Mouse (Mus musculus) myocyte (in vitro differentiated cells): ENCODE measurements at regions not wholly inside any gene's neighbourhood (a gene's known extent, or its start where the extent isn't known, plus 50 kb on each side); places are given as distances from the start of the nearest gene placed in this dataset.

Experiments
- CEBPB ChIP-seq: IDR thresholded peaks from 2 replicates; pipeline ENCODE4 v1.6.1; 2011; ENCODE audit warnings: mild to moderate bottlenecking, moderate library complexity; ENCODE audit not compliant: poor library complexity, insufficient read depth, severe bottlenecking
- MAX ChIP-seq: IDR thresholded peaks from one replicate; pipeline ENCODE4 v1.6.1; 2011; ENCODE audit warnings: low read depth, mild to moderate bottlenecking, control low read depth
- MYOD1 ChIP-seq, 3 experiments: IDR thresholded peaks; one replicate each; pipeline ENCODE4 v1.6.1; 2011; ENCODE audit warnings: control low read depth in 2 of 3, low read depth in 2 of 3, mild to moderate bottlenecking in 2 of 3, moderate library complexity in 1 of 3; ENCODE audit not compliant: insufficient read length in 2 of 3, control insufficient read depth in 1 of 3
- MYOG ChIP-seq, 3 experiments: IDR thresholded peaks; one replicate each; pipeline ENCODE4 v1.6.1; 2011; ENCODE audit warnings: control low read depth in 2 of 3, low read depth in 2 of 3, mild to moderate bottlenecking in 2 of 3; ENCODE audit not compliant: insufficient read length in 2 of 3, control insufficient read depth in 1 of 3, insufficient read depth in 1 of 3
- POLR2A ChIP-seq: IDR thresholded peaks from one replicate; pipeline ENCODE4 v1.6.1; 2011; ENCODE audit warnings: low read depth, mild to moderate bottlenecking, control low read depth, moderate library complexity; ENCODE audit not compliant: insufficient read length
- POLR2AphosphoS2 ChIP-seq: IDR thresholded peaks from one replicate; pipeline ENCODE4 v1.6.1; 2011; ENCODE audit warnings: low read depth, control low read depth; ENCODE audit not compliant: insufficient read length
- TCF12 ChIP-seq: IDR thresholded peaks from one replicate; pipeline ENCODE4 v1.6.1; 2011; ENCODE audit warnings: mild to moderate bottlenecking, control low read depth; ENCODE audit not compliant: poor library complexity, insufficient read depth, severe bottlenecking
- USF1 ChIP-seq: IDR thresholded peaks from one replicate; pipeline ENCODE4 v1.6.1; 2011; ENCODE audit warnings: low read depth, mild to moderate bottlenecking, control low read depth, moderate library complexity

DNA sequence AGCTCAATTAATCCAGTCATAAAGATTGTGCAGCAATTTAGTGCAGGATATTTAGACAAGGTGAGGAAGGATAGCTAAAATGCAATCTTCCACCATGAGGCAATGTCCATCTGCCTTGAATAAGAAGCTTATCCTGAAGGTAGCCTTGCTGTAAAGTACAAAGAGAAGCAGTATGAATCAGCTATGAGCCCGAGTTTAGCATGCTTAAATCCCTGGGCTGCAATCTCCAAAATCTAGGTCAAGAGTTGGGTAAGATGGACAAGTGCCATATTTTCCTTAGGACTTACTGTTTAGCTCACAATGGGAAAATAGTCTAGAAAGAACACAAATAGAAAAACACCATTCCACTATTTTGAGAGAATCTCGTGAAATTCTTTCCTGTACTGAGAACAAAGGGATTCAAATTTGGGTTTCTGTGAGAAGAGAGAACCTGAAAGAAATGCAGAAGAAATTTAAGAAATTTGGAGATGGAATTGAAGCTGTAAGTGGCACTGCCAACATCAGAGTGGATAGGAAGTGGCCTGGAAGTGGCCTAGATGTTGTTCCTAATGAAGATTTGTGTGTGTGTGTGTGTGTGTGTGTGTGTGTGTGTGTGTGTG is 449.9 kb downstream of the Tns3 start:
- TF ChIP-seq POLR2A (no peak), MYOG (IDR thresholded peaks at IDR 0.05; ENCODE audit: control insufficient read depth in 1 of 3, insufficient read depth in 1 of 3, insufficient read length in 2 of 3, low read depth in 2 of 3) (no peak), USF1 (no peak), MYOD1 (IDR thresholded peaks at IDR 0.05; ENCODE audit: control insufficient read depth in 1 of 3, insufficient read length in 2 of 3, low read depth in 2 of 3) (no peak), TCF12 (no peak), CEBPB (no peak), MAX (no peak), POLR2AphosphoS2 (no peak)
